Mouse (Mus musculus) erythroid progenitor cell, adult 5-6 weeks (primary cell): Measurements from ENCODE around the gene Crkl. TPM values are rescaled to one million over a fixed set of nuclear protein-coding genes. Genes with fewer than 3 reads are reported as not detected.

Experiments
- ATAC-seq: replicated peaks from 2 replicates; pipeline ENCODE4 v1.8.0; 2016; ENCODE audit warnings: moderate number of reproducible peaks, mild to moderate bottlenecking, moderate TSS enrichment, inconsistent platforms; ENCODE audit not compliant: poor library complexity, low FRiP score, severe bottlenecking
- total RNA-seq, 2 experiments: library from RNA; stranded (forward) in 1 of 2; stranded (reverse) in 1 of 2; fragments of 150-400 nt in 1 of 2; fragments of 186-747, 209-891 nt in 1 of 2; gene quantifications; 2 replicates each; pipeline versions ENCODE4 v1.2.3 to v1.2.4; 2015 to 2017; ENCODE audit warnings: low replicate concordance in 2 of 2

Crkl gene
- total RNA-seq (2015; ENCODE audit: low replicate concordance) (21.3 and 25.2 TPM in 2 replicates), total RNA-seq (2017; ENCODE audit: low replicate concordance) (20.0 and 24.4 TPM in 2 replicates)

DNA sequence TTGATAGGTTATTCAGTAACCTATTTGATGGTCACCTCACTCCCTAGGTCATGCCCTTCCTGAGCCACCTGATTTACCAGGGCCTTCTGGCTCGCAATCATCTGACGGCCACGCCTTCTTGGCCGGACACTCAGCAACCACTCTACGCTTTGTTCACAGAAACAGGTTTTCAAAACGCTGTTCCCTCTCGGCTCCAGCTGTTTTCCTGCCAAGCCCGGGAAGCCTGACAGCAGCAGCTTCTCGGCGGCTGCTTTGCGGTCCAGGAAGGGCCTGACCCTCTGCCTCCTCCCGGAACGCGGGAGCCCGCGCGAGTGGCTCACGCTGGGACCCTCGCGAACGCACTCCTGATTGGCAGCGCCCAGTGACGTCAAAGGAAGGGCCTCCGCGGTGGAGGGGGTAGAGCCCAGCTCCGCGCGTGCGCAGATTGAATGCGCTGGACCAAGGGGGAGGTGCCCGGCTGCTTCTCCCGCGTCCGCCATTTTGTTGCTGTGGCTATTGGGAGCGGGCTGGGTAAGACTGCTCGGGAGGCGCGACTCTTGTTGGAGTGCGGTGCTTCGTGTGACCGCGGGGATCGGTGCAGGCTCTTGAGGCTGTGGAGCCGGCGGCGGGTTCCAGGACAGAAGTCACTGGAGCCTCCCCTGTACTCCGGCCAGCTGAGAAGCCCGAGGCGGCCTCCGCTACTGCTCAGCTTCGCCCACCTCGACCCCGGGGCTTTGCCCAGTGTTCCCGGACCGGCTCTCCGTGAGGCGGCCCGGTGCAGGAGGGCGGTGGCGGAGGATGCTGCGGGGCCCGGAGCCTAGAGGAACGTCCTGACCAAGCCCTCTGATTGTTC, at the start of gene Crkl:
Gene Crkl, plus strand, starts transcription at position 447 of the 832 bp plus-strand sequence.
- peak; percentile 94 for ATAC-seq

DNA sequence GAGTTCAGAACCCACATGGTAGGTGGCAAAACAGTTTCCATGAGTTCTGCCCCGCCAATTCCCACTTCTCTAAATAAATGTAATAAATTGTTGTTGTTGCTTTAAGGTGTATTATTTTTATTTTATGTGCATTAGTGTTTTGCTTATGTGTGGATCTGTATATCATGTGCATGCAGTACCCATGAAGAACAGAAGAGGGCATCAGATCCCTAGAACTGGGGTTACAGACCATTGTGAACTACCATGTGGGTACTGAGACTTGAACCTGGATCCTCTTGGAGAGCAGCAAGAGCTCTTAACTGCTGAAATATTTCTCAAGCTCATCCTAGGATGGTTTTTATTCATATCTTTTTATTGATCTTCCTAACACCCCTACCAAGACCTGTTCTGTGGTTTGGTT, 48.9 kb upstream of the Crkl start:
- ATAC-seq, result no peak

DNA sequence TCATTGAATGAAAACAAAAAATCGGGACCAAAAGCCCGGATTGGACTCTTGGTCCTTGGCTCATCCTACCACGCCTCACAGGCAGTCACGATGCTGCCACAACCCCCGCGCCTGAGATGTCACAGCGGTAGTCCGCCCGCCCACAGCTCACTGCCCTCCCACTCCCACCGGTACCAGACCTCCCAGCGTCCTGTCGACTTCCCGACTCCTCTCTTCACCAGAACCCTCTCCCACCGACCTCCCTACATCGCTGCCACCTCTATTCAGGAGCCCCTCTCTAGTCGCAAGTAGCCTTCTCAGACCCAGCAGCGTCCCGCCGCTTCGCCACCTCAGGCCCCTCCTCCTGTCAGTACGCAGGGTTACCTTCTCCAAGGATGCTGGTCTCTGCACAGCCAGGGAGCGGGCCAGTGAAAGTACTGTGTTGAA, 46.5 kb upstream of the Crkl start:
- peak; percentile 56 for ATAC-seq

DNA sequence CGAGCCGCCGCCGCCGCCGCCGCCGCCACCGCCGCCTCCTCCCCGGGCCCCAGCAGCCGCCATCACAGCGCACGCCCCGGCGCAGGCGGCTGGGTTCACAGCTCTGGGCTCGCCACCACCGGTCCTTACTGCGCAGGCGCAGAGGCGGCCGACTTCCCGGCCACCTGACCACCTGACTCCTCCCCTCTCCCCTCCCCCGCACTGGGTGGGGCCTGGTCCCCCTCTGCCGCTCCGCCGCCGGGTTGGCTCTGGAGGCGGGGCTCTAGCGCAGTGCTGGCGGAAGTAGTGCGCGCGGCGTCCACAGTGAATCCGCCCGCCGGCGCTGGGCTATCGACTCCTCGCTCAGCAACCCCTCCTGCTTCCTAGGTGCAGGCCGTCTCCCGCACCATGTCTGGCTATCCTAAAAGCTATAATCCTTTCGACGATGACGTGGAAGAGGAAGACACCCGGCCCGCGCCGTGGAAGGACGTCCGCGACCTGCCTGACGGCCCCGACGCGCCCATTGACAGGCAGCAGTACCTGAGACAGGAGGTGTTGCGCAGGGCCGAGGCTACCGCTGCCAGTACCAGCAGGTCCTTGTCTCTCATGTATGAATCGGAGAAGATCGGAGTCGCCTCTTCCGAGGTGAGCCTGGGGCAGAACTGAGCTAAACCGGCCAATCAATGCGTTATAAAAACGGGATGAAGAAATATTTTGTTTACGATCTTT, 45.9 kb upstream of the Crkl start, which contains the start of the genes Snap29 and Pi4ka:
Gene Snap29, plus strand, starts transcription at position 251 of the 708 bp plus-strand sequence.
Gene Pi4ka, minus strand, starts transcription at position 579 of the 708 bp plus-strand sequence.
- ATAC-seq, result peak; percentile 93

DNA sequence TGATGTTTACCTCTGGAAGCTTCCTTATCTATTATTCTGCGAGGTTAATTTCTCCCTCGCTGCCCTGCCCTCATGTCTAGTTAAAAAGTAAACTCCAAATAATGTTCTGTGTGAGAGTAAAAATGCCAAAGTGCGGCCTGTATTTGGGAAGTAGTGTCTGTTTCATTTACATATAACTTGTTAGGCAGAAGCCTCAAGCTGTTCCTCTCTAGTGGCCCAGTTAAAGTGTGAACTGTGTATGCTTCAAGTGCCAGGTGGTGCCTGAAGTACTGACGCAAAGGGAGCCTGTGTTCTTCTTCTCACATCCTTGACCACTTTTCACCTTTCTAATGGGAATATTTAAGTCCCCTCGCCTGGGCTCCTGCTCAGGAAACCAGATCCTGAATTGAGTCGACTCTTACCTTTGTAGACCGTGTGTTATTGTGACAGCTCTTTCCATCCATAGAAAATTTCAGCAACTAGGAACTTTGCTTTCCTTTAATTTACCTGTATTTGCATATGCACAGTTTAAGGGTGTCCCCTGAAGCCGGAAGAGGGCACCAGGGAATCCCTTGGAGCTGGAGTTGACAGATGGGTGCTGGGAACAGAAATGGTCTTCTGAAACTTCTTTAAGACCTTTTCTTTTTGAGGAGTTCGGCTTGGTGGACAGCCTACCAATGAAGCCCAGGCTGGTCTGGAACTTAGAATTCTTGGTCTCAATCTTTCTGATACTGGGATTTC, 45.1 kb upstream of the Crkl start:
- no peak for ATAC-seq

DNA sequence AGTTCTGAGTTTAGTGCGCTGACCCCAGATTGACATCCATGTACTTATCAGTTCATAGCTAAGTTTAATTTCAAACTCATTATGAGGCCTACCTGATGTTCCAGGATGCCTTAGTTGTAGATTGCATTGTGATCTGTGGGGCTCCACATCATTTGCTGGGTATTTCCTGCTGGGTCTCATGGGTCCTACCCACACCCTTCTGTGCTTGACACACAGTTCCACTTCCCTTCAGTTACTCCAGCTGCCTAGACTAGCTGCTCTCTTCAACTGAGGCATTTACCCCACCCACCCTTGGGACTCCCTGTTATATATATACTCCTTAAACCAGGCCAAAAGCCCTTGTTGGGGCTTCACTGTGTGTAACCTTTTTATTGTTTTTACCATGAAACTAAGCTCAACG, 42.7 kb upstream of the Crkl start:
- ATAC-seq, result no peak

DNA sequence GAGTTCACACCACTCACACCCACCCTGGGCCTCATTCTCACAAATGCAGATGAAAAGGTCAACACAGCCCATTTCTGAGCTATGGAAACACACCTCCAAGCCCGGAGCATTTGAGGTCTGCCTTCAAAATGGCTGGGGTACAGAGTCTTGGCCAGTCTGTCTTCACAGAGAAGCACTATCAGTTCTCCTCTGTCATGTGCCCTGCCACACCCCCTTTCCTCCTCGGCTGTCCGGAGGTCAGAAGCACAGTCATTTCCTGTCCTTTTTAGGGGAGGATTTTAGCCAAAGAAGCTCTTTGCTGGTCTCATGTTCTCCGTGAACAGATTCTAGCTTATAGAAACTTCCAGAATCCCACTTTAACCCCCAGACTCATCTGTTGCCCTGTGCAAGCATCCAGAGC, 41.6 kb upstream of the Crkl start:
- no peak for ATAC-seq

DNA sequence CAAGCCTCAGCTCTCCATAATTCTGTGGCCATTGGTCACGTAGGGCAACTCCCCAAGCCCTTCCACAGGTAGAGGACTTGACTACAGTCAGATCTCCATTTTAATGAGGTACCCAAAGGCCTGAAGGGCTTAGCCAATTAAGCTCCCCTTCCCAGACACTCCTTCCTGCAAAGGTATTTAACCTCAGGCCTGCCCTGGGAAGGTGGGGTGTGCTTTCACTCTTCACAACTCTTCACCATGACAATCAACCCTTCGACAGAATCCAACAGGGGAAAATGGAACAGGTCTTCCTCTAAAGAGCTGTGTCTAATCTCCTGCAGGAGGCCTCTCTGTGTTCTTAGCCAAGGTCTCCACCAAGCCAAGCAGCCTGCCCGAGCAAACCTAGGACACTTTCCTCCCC, 28.8 kb upstream of the Crkl start:
- no peak for ATAC-seq

DNA sequence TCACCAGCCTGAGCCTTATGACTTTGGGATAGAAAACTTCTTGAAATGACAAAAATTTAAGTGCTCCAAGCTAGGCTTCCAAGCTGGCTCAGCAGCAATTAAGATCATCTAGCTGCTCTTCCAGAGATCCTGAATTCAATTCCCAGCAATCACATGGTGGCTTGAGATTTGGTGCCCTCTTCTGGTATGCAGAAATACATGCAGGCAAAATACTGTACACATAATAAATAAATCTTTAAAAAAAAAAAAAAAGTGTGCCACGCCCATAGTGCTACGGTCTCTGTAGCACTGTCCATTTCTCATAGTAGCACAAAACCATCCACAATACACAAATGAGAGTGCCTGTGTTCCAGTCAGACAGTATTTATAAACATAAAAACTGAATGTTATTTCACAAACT, 19.2 kb upstream of the Crkl start:
- no peak for ATAC-seq

DNA sequence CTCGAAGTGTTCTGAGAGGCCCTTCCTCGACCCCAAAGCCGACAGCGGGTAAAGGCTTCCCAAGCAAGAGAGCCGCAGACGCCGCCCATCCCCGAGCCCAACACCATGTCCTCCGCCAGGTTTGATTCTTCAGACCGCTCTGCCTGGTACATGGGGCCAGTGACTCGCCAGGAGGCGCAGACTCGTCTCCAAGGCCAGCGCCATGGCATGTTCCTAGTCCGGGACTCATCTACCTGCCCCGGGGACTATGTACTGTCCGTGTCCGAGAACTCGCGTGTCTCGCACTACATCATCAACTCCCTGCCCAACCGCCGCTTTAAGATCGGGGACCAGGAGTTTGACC, 557 bp downstream of the Crkl start:
- peak; percentile 62 for ATAC-seq

DNA sequence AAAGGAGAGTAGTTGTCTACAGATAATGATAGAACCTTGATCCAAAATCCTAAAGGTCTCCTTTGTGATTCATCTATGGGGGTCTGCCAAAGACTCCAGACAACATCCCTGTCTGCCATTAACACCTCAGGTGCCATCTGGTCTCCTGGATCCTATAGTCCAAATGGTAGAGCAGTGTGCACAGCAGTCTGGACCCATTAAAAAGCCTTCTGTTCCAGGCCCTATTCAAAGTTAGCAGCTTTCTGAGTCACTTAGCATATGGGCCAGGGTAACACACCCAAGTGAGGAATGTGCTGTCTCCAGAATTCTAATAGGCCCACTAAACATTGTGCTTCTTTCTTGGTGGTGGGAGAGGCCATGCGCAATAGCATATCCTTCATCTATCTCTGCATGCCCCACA, 5.1 kb downstream of the Crkl start:
- no peak for ATAC-seq

DNA sequence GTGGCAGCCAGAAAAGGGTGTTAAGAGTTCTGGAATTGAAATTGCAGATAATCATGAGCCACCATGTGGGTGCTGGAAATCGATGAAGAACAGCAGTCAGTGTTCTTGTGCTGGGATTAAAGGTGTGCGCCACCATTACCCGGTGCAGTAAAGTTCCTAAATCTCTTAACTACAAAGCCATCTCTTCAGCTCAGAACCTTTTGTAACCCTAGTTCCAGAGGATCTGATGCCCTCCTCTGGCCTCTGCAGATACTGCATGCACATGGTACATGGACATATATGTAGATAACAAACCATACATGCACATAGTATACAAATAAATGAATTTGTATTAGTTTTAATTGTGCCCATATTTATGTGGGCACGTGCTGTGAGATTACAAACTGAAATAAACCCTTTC, 8.5 kb downstream of the Crkl start:
- ATAC-seq, result peak; percentile 80

DNA sequence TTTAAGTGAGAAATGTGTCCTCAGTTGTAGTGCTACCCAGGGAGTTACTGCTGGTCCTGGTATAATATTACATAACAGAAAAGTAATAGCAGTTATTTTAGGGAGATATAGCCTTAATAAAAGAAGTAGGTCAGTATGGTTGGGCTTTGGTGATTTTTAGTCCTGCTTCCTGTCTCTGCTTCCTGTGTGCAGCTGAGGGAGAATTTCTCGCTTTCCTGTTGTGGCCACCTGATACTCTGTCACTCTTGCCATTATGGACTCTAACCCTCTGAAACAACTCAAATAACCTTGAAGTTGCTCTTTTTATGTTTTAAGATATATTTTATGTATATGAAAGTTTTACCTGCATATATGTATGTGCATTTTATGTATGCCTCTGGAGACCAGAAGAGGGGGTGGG, 9.8 kb downstream of the Crkl start:
- no peak for ATAC-seq

DNA sequence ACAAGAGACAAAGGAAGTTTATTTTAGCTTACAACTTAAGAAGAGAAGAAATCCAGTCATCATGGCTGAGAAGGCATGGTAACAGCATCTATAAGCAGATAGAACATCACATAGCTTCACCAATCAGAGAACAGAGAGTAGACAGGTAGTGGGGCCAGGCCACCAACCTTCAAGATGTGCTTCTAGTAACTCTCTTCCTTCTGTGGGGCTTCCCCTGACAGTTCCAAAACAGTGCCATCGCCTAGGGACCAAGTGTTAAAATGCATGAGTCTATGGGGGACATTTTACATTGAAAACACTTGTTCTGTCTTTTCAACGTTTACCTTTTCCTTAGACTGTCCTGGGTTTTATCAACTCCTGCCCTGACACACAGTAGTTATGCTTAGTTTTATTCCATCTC, 11.4 kb downstream of the Crkl start:
- no peak for ATAC-seq

DNA sequence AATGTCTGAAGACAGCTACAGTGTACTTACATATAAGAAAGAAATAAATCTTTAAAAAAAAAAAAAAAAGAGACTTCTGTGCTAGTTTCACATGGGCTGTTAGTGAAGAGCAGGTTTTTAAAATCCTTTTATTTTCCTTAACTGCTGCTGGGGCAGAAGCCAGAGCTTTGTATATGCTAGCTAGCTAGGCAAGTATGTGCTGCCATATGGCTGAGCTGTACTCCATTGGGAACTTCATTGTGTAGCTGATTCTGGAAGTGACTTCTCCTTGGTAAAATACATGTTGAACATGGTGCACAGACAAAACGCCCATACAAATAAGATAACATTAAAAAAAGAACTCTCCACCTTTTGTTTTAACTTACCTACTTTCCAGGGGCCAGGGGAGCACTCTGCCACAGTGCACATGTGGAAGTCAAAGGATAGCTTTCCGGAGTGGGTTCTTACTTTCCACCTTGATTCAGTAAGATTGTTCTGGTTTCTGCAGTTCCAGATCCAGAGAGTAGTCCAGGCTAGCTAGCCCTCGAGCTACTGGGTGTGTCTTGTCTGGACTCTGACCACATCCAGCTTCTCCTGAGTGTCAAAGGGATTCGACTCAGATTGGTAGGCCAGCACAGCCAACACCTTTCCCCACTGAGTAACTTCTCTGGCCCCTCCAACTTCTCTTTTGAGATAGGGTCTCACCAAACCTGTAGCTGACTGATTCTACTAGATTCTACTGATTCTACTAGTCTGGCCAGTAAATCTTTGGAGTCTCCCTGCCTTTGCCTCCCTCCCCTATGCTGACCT, 15.3 kb downstream of the Crkl start:
- ATAC-seq, result no peak

DNA sequence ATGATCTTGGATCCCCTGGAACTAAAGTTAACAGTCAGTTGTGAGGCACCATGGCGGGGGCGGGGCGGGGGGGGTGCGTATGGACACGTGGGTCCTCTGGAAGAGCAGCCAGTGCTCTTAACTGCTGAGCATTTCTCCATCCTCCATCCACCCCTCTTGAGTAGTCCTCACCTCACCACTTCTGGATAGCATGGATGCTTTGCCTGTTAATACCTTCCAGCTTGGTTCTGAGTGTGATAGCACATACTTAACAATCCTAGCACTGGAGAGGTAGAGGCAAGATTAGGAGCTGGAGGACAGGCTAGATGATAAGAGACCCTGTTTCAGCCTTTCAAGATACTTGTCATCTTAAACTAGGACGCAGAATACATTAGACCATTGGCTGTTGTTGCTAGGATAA, 20.7 kb downstream of the Crkl start:
- no peak for ATAC-seq

DNA sequence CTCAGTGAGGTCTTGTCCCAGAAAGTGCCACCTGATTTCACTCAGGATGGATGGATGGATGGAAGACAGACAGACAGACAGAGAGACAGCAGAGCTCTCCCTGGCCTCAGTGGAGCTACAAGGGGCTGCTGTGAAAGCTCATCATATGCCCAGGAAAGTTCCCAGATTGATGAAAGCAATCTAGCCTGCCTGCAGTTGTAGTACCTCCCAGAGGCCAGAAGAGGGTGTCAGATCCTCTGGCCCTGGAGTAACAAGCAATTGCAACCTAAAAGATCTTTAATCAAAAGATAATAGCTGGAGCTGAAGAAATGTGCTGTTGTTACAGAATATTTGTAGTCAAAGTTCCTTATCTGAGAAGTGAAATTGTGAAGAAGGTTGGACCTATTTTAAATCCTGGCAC, 22.3 kb downstream of the Crkl start:
- 0 out of 2 replicates have a peak, but pooled peaks have one; percentile 53 for ATAC-seq

DNA sequence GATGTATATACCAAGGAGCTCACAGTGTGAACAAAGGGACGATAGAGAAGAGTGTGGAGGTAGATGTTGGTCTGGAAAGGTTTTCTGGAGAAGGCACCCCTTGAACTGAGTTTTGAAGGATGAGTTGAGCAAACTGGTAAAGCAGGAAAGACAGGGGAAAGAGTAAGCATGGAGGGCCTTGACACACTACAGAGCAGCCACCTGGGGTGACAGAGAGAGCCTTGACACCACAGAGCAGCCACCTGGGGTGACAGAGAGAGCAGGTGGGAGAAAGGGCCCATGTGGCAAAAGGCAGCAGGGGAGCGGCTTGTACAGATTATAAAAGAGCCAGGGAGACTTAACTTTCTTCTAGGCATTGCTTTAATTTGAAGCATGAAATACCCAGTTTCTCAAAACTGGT, 23.0 kb downstream of the Crkl start:
- no peak for ATAC-seq

DNA sequence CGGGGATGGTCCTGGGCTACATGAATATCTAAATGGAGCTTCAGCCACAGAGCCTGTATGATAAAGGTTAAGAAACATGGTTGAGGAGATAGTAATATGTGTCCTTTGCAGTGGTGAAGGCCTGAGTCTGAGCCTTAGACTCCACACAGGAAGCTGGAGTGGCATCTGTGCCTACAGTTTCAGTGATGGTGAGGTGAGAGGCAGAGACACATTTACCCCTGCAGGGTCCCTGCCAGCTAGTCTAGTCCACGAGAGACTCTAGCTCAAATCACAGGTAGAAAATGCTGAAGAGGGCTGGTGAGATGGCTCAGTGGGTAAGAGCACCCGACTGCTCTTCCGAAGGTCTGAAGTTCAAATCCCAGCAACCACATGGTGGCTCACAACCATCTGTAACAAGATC, 23.5 kb downstream of the Crkl start:
- no peak for ATAC-seq
